Mouse (Mus musculus): ENCODE measurements around the gene Ube4b. TPM values are rescaled to one million over a fixed set of nuclear protein-coding genes. Genes with fewer than 3 reads are reported as not detected.

Ube4b gene
- polyA plus RNA-seq, 1 experiment, result 38.0 TPM

DNA sequence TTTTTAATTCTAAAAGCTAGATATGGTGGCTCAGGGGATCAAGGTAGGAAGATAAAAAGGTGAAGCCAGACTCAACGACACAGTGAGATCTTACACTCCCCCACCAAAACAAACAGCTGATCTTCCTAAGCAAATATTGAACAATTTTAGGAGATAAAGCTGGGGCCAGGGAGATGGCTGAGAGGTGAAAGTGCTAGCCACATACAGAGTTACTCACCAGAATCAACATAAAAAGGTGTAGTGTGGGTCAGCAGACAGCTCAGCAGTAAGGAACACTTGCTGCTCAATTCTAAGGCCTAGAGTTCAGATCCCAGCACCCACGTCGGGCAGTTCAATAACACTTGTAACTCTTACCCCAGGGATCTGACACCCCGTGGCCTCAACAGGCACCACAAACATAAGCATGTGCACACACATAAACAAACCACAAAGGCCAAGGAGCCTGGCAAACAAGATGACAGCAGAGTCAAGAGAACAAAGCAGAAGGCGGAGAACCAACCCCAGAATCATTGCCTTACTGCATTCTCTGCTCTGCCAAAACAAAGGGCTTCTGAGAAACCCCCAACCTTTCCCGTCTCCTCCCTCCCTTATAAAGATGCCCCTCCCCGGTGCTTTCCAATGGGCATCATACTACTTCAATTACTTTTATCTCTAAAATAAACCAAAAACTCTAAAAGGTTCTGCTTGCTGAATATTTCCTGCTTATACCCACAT, 144.4 kb downstream of the Ube4b start:
- no peak overlapping the region for H3K4me3 ChIP-seq (replicated peaks; ENCODE audit: control insufficient read depth, low read depth, low read length)
- no peak for TF ChIP-seq POLR2A (IDR thresholded peaks at IDR 0.05; ENCODE audit: borderline replicate concordance, control insufficient read depth, low read depth, low read length)
- no peak for TF ChIP-seq CTCF (IDR thresholded peaks at IDR 0.05; ENCODE audit: control insufficient read depth, insufficient read depth, low read length)
- no peaks in the 10 kb centered on the region; the same call in 1 of the 2 replicates for H3K4me1 ChIP-seq (ENCODE audit: control insufficient read depth, insufficient read depth, low read length)
- 70% methylated on average over 7 of the region's 7 CpGs for WGBS
- H3K27ac ChIP-seq (ENCODE audit: control insufficient read depth, insufficient read depth, low read depth, low read length, poor library complexity), result no peak overlapping the region

Other genes starting within 250 kb of the Ube4b start
- 3.1 and 11.5 TPM in 2 replicates for gene Kif1b, start 119.1 kb downstream of the Ube4b start, polyA plus RNA-seq (2011; ENCODE audit: insufficient read depth, insufficient read length, low replicate concordance, missing spikeins)
- gene Rbp7, start 28.2 kb upstream of the Ube4b start, polyA plus RNA-seq (2011; ENCODE audit: insufficient read depth, insufficient read length, low replicate concordance, missing spikeins), result not detected in 2 replicates
- not detected in 2 replicates for gene Tmem274, start 50.6 kb upstream of the Ube4b start, polyA plus RNA-seq (2011; ENCODE audit: insufficient read depth, insufficient read length, low replicate concordance, missing spikeins)
- 0.99 and 3.6 TPM in 2 replicates for gene Nmnat1, start 58.5 kb upstream of the Ube4b start, polyA plus RNA-seq (2011; ENCODE audit: insufficient read depth, insufficient read length, low replicate concordance, missing spikeins)
- 13.6 and 14.5 TPM in 2 replicates for gene Lzic, start 58.5 kb upstream of the Ube4b start, polyA plus RNA-seq (2011; ENCODE audit: insufficient read depth, insufficient read length, low replicate concordance, missing spikeins)
- gene Ctnnbip1, start 91.5 kb upstream of the Ube4b start, polyA plus RNA-seq (2011; ENCODE audit: insufficient read depth, insufficient read length, low replicate concordance, missing spikeins), result 4.8 and 6.0 TPM in 2 replicates
- 3.9 and 6.3 TPM in 2 replicates for gene Clstn1, start 159.7 kb upstream of the Ube4b start, polyA plus RNA-seq (2011; ENCODE audit: insufficient read depth, insufficient read length, low replicate concordance, missing spikeins)